Mouse (Mus musculus): ENCODE data around the gene Rasgrp3. TPM values are rescaled to one million over a fixed set of nuclear protein-coding genes. Genes with fewer than 3 reads are reported as not detected.

Gene Rasgrp3
- 15.6 and 15.7 TPM in 2 replicates for polyA plus RNA-seq (2015; fragmentation: Nextera tagmentation; extraction: Ambion mirVana)

GRCm38 (mm10) chr17:75435599-75435998 is at the start of gene Rasgrp3:
TSS of gene Rasgrp3 (plus strand) at chr17:75435896.
- H3K4me2 ChIP-seq: peak within 1 kb of the TSS; percentile 55
- ATAC-seq (ENCODE audit: extremely low read depth, insufficient number of reproducible peaks, low FRiP score, low TSS enrichment): no peak
- H3K27ac ChIP-seq (replicated peaks): peak within 1 kb of the TSS; percentile 78
- no peaks in the 10 kb centered on the region for H3K36me3 ChIP-seq
- H3K9me3 ChIP-seq: no peaks in the 10 kb centered on the region
- peak within 1 kb of the TSS; percentile 67 for H3K9ac ChIP-seq
- H3K27me3 ChIP-seq (replicated peaks): no peaks in the 10 kb centered on the region
- H3K4me3 ChIP-seq: peak within 1 kb of the TSS; percentile 45
- peaks cover 20% of the 10 kb centered on the region for H3K4me1 ChIP-seq
- WGBS: 41% methylated on average over 6 of the region's 6 CpGs

GRCm38 (mm10) chr17:75388402-75388801 is 47.3 kb upstream of the Rasgrp3 start:
- Histone ChIP-seq H3K4me1 (0 out of 2 replicates have a peak, but pooled peaks cover 3% of the 10 kb centered on the region), H3K4me3 (no peak overlapping the region), H3K36me3 (peaks cover 54% of the 10 kb centered on the region), H3K4me2 (no peak overlapping the region), H3K27ac (replicated peaks) (no peak overlapping the region), H3K27me3 (replicated peaks) (no peaks in the 10 kb centered on the region), H3K9ac (no peak overlapping the region), H3K9me3 (no peaks in the 10 kb centered on the region)
- WGBS: 80% methylated on average over 4 of the region's 4 CpGs
- ATAC-seq (ENCODE audit: extremely low read depth, insufficient number of reproducible peaks, low FRiP score, low TSS enrichment): no peak

GRCm38 (mm10) chr17:75390142-75390541 is 45.6 kb upstream of the Rasgrp3 start:
- H3K36me3 ChIP-seq: peaks cover 59% of the 10 kb centered on the region
- no peak for ATAC-seq (ENCODE audit: extremely low read depth, insufficient number of reproducible peaks, low FRiP score, low TSS enrichment)
- H3K4me1 ChIP-seq: 0 out of 2 replicates have a peak, but pooled peaks cover 3% of the 10 kb centered on the region
- no peak overlapping the region for H3K27ac ChIP-seq (replicated peaks)
- WGBS: 89% methylated on average over 10 of the region's 10 CpGs
- H3K9me3 ChIP-seq: no peaks in the 10 kb centered on the region
- H3K4me2 ChIP-seq: no peak overlapping the region
- no peaks in the 10 kb centered on the region for H3K27me3 ChIP-seq (replicated peaks)
- H3K4me3 ChIP-seq: no peak overlapping the region
- no peak overlapping the region for H3K9ac ChIP-seq

- Histone ChIP-seq H3K9ac (no peak overlapping the region), H3K4me1 (0 out of 2 replicates have a peak, but pooled peaks cover 3% of the 10 kb centered on the region), H3K27ac (replicated peaks) (no peak overlapping the region), H3K9me3 (no peaks in the 10 kb centered on the region), H3K4me2 (no peak overlapping the region), H3K27me3 (replicated peaks) (no peaks in the 10 kb centered on the region), H3K36me3 (peaks cover 48% of the 10 kb centered on the region), H3K4me3 (no peak overlapping the region)
- no peak for ATAC-seq (ENCODE audit: extremely low read depth, insufficient number of reproducible peaks, low FRiP score, low TSS enrichment)
- WGBS: 75% methylated on average over 6 of the region's 6 CpGs
These were observed 44.1 kb upstream of the Rasgrp3 start for GRCm38 (mm10) chr17:75391429-75392192.

- Histone ChIP-seq H3K4me1 (no peaks in the 10 kb centered on the region), H3K4me3 (no peak overlapping the region), H3K36me3 (no peaks in the 10 kb centered on the region), H3K9me3 (no peaks in the 10 kb centered on the region), H3K9ac (no peak overlapping the region), H3K4me2 (no peak overlapping the region), H3K27me3 (replicated peaks) (no peaks in the 10 kb centered on the region), H3K27ac (replicated peaks) (no peak overlapping the region)
- ATAC-seq (ENCODE audit: extremely low read depth, insufficient number of reproducible peaks, low FRiP score, low TSS enrichment): no peak
- WGBS: 56% methylated on average over 4 of the region's 4 CpGs
These were observed 29.3 kb upstream of the Rasgrp3 start for GRCm38 (mm10) chr17:75406405-75406804.

- WGBS: 74% methylated on average over 3 of the region's 3 CpGs
These were observed 18.8 kb upstream of the Rasgrp3 start for GRCm38 (mm10) chr17:75416861-75417260.

GRCm38 (mm10) chr17:75434152-75434551 is 1.5 kb upstream of the Rasgrp3 start:
- peaks cover 20% of the 10 kb centered on the region for H3K4me1 ChIP-seq
- H3K9me3 ChIP-seq: no peaks in the 10 kb centered on the region
- no peak overlapping the region for H3K4me3 ChIP-seq
- no peak overlapping the region for H3K27ac ChIP-seq (replicated peaks)
- no peak overlapping the region for H3K4me2 ChIP-seq
- H3K9ac ChIP-seq: no peak overlapping the region
- H3K27me3 ChIP-seq (replicated peaks): no peaks in the 10 kb centered on the region
- no peak for ATAC-seq (ENCODE audit: extremely low read depth, insufficient number of reproducible peaks, low FRiP score, low TSS enrichment)
- WGBS: 85% methylated on average over 2 of the region's 2 CpGs
- H3K36me3 ChIP-seq: no peaks in the 10 kb centered on the region

More at GRCm38 (mm10) chr17:75416861-75417260, 18.8 kb upstream of the Rasgrp3 start:
- no peaks in the 10 kb centered on the region for H3K36me3 ChIP-seq
- no peaks in the 10 kb centered on the region for H3K4me1 ChIP-seq
- H3K9ac ChIP-seq: no peak overlapping the region
- H3K4me3 ChIP-seq: no peak overlapping the region
- no peak overlapping the region for H3K27ac ChIP-seq (replicated peaks)
- H3K27me3 ChIP-seq (replicated peaks): no peaks in the 10 kb centered on the region
- no peak for ATAC-seq (ENCODE audit: extremely low read depth, insufficient number of reproducible peaks, low FRiP score, low TSS enrichment)
- peaks cover 9% of the 10 kb centered on the region; the same call in 1 of the 2 replicates for H3K9me3 ChIP-seq
- H3K4me2 ChIP-seq: no peak overlapping the region

- H3K4me3 ChIP-seq: no peak overlapping the region
- H3K4me1 ChIP-seq: peaks cover 20% of the 10 kb centered on the region
- 60% methylated on average over 3 of the region's 3 CpGs for WGBS
- no peak for ATAC-seq (ENCODE audit: extremely low read depth, insufficient number of reproducible peaks, low FRiP score, low TSS enrichment)
- no peak overlapping the region for H3K9ac ChIP-seq
- H3K9me3 ChIP-seq: no peaks in the 10 kb centered on the region
- H3K36me3 ChIP-seq: no peaks in the 10 kb centered on the region
- no peak overlapping the region for H3K27ac ChIP-seq (replicated peaks)
- no peak overlapping the region for H3K4me2 ChIP-seq
- H3K27me3 ChIP-seq (replicated peaks): no peaks in the 10 kb centered on the region
These were observed 825 bp upstream of the Rasgrp3 start for GRCm38 (mm10) chr17:75434871-75435270.

- 53% methylated on average over 8 of the region's 8 CpGs for WGBS
- H3K9me3 ChIP-seq: no peaks in the 10 kb centered on the region
- H3K9ac ChIP-seq: peak overlapping the region; percentile 67
- peaks cover 20% of the 10 kb centered on the region for H3K4me1 ChIP-seq
- H3K4me3 ChIP-seq: peak overlapping the region; percentile 45
- H3K27ac ChIP-seq (replicated peaks): peak overlapping the region; percentile 78
- no peaks in the 10 kb centered on the region for H3K27me3 ChIP-seq (replicated peaks)
- no peak for ATAC-seq (ENCODE audit: extremely low read depth, insufficient number of reproducible peaks, low FRiP score, low TSS enrichment)
- H3K4me2 ChIP-seq: peak overlapping the region; percentile 55
- no peaks in the 10 kb centered on the region for H3K36me3 ChIP-seq
These were observed 399 bp downstream of the Rasgrp3 start for GRCm38 (mm10) chr17:75436095-75436494.

GRCm38 (mm10) chr17:75436819-75437218 is 1.1 kb downstream of the Rasgrp3 start:
- Histone ChIP-seq H3K9me3 (no peaks in the 10 kb centered on the region), H3K4me3 (peak overlapping the region; percentile 45), H3K27ac (replicated peaks) (peak overlapping the region; percentile 60), H3K4me1 (peaks cover 22% of the 10 kb centered on the region), H3K9ac (peak overlapping the region; percentile 67), H3K4me2 (peak overlapping the region; percentile 55), H3K27me3 (replicated peaks) (no peaks in the 10 kb centered on the region), H3K36me3 (no peaks in the 10 kb centered on the region)
- 55% methylated on average over 6 of the region's 6 CpGs for WGBS
- no peak for ATAC-seq (ENCODE audit: extremely low read depth, insufficient number of reproducible peaks, low FRiP score, low TSS enrichment)

- Histone ChIP-seq H3K27me3 (replicated peaks) (no peaks in the 10 kb centered on the region), H3K4me3 (peak overlapping the region; percentile 45), H3K9me3 (no peaks in the 10 kb centered on the region), H3K27ac (replicated peaks) (peak overlapping the region; percentile 60), H3K36me3 (no peaks in the 10 kb centered on the region), H3K4me2 (peak overlapping the region; percentile 55), H3K4me1 (peaks cover 22% of the 10 kb centered on the region), H3K9ac (peak overlapping the region; percentile 67)
- no peak for ATAC-seq (ENCODE audit: extremely low read depth, insufficient number of reproducible peaks, low FRiP score, low TSS enrichment)
- WGBS: 53% methylated on average over 11 of the region's 11 CpGs
These were observed 1.6 kb downstream of the Rasgrp3 start for GRCm38 (mm10) chr17:75437239-75437750.

Data from heart, embryonic 13.5 days (tissue).